Mouse (Mus musculus) spleen, postnatal 4 days (tissue): ENCODE measurements at regions not wholly inside any gene's neighbourhood (a gene's known extent, or its start where the extent isn't known, plus 50 kb on each side); places are given as distances from the start of the nearest gene placed in this dataset.

Source experiments
- DNase-seq, 2 experiments: peaks; one replicate each; pipeline ENCODE4 v3.0.0; 2022; ENCODE audit warnings: low spot score in 2 of 2

DNA sequence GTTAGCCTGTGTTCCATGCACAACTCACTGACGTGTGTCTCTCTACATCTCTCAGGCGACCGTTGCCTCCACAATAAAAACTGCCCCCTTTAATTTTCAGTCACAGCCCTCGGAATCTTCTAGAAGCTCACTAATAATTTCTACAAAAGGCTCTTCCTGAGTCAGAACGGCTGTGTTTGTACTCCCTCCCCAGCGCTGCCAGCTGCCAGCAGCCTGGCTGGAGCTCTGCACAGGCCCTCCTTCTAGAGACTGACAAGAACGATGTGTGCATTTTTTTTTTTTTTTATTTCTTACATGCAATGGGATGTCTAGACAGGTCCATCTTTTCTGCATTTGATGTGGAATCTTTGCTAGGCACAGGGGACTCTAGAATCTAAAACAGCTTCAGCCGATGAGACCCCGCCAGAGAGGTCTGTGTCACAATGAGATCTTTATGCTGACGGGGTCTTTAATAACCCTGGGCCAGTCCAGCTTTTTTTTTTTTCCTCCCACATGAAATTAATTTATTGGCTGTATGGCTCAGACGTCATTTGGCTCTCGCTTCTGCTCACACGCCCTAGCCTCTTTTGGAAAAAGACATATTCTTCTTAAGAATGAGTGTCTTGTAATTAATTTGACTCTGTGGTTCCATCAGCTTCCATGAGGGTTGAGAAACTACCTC is 185.8 kb upstream of the Zfp507 start:
- no peak for DNase-seq

DNA sequence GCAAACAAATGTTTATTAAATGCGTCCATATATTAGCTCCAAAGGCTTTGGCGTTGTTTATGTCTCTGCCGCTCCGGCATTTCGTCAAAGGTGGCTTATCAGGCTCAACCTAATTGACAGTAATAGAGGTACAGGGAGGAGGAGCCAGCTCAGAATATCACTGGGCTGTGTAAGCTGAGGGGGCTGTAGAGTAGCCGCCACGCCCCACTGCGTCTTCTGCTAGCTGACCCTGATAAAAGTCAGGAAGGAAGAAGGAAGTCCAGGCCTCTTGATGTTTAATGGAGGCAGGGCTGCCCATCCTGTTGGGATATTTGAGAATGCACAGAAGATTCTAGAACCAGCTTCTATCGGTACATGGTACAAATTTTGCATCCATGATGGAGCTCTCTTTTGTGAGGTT is 175.2 kb upstream of the Zfp507 start:
- no peak for DNase-seq

DNA sequence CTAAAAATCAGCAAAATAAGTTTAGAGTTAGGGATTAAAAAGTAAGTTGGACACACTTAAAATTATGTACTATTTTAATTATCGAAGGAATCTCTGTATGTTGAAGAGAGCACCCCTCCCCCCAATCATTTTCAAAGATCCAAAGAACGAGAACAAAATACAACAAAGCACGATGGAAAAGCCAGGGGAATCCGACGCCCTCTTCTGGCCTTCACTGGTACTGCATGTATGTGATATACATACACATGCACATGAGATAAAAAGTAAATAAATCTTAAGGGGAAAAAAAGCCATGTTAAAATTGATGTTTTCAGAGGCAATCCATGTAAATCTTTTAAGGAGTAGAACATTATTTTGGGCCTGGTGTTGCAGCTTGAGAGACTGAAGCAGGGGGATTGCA is 155.9 kb upstream of the Zfp507 start:
- DNase-seq: no peak

- DNase-seq: no peak
Observed at GRCm38 (mm10) chr7:35958052-35958451, 155.2 kb upstream of the Zfp507 start.

DNA sequence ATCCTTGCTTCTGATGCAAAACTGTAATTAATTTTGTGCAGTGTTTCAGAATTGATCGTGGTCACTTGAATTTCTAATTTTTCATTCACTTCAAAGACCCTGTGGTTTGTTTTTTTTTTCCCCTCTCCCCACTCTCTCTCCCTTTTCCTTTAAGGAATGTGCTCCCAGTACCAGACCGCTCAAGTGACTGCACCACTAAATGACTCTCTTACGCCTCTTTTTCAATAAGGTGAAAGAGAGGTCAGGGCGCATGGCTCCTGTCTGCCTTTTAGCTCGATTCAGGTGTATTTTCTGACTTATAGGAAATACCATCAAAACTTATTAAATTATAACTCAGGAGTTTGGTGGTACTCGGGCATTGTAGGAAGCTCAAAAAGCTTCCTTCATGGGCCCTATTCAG is 146.0 kb upstream of the Zfp507 start:
- no peak for DNase-seq

DNA sequence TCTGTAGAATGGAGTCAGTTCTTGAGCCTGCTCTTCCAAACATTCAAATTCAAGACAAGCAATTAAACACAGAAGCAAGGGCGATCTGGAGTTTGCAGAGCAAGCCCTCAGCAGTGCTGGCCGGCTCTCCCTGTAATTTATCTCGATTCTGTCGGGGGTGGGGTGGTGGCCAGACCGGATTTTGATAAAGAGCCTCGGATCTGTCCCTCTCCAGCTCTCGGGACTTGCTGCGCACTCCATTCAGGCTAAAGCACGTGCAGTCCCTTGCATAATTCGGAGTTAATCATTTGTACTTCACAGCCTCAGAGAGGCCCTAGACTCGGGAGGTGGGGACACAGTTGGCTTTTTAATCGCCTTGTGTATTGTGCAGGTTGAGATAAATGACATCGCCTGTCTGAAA is 145.6 kb upstream of the Zfp507 start:
- DNase-seq: no peak

- DNase-seq: no peak
Observed at GRCm38 (mm10) chr7:35941086-35941485, 138.3 kb upstream of the Zfp507 start.

- no peak for DNase-seq
Observed at GRCm38 (mm10) chr7:35938123-35938869, 135.5 kb upstream of the Zfp507 start.

DNA sequence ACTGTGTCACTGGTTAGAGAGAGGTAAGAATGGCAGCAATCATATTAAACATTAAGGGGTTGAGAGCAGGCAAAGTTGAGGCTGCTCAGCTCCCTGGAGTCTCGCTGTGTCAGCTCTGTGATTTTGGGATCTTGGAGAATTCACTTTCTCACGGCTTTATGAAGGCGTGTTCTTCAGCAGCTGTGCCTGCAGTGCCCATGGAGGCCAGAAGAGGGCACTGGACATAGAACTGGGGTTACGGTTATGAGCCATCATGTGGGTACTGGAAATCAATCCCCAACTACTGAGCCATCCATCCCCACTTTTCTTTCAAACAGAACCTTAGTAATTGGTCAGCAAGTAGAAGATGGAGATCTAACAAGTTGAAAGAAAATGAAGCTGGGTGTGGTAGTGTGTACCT is 123.9 kb upstream of the Zfp507 start:
- no peak for DNase-seq

DNA sequence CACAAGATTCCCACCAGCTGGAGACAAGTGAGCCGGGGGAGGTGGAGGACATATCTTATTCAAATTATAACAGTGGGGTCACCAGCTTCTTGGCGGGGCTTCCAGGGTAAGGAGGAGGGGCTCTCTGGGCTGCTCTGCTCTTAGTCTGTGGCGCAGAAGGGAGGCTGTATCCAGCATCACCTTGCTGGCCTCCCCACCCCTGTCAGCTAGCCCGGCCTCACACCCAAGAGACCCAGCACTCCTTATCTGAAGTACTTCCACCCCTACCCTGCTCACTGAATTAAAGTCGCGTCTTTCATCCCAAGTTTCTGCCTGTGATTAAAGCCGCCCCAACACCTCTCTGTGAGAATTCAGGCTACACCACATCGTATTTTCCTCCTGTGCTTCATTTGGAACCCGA is 119.8 kb upstream of the Zfp507 start:
- no peak for DNase-seq

GRCm38 (mm10) chr7:35920884-35921283 is 118.1 kb upstream of the Zfp507 start:
- DNase-seq: no peak

GRCm38 (mm10) chr7:35920194-35920609 is 117.4 kb upstream of the Zfp507 start:
- no peak for DNase-seq

GRCm38 (mm10) chr7:35910109-35910706 is 107.4 kb upstream of the Zfp507 start:
- no peak for DNase-seq

GRCm38 (mm10) chr7:35901942-35902381 is 99.2 kb upstream of the Zfp507 start:
- peak; percentile 45 to 84 for DNase-seq

DNA sequence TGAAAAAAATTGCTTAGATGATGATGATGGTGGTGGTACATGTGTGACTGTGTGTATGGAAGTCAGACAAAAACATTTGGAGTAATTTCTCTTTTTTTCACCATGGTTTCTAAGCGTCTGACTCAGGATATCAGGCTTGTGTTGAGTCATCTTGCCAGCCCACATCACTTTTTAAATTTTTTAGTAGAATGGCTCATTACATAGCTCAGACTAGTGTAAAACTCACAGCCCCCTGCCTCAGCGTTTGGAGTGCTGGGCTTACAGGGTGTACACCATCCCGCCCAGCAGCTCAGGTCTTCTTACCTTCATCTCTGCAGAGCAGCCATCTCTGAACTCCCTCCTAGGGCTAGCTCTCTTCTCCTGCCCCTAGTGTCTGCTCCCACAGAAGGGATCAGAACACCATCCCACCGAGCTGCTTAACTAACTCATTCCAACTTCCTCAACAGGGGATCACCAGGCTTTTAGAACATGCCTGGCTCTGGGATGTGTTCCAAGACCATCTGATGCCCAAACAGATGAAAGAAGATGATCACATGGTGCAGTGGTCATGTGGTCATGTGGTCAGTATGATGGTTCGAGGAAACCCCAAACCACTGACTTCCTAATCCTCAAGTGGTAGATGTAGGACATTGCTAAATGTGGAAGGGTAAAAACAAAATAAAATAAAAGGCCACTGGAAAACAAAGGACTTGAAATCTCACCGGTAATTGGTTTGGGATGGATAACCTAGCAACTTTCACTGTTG is 96.1 kb upstream of the Zfp507 start:
- no peak for DNase-seq

GRCm38 (mm10) chr7:35893292-35893691 is 90.5 kb upstream of the Zfp507 start:
- DNase-seq: no peak

DNA sequence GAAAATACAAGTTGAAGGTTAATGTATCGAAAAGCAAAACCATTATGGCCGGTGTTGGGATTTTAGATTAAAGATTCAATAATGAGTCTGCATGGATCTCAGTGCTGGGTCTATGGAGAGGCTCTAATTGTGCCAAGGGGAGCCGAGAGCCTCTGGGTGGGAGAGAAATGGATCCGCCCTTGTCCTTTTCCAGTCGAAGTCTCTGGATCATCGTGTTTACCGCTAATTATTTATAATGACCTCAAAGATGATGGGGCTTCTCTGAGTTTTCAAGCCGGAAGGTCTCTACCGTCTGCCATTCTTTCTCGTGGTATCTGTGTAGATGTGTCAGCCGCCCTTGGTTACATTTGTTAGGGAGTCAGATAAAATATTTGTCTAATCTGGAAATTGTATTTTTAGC is 83.2 kb upstream of the Zfp507 start:
- no peak for DNase-seq

- peak; percentile 20 to 74 for DNase-seq
Observed at GRCm38 (mm10) chr7:35879755-35880304, 77.0 kb upstream of the Zfp507 start.

DNA sequence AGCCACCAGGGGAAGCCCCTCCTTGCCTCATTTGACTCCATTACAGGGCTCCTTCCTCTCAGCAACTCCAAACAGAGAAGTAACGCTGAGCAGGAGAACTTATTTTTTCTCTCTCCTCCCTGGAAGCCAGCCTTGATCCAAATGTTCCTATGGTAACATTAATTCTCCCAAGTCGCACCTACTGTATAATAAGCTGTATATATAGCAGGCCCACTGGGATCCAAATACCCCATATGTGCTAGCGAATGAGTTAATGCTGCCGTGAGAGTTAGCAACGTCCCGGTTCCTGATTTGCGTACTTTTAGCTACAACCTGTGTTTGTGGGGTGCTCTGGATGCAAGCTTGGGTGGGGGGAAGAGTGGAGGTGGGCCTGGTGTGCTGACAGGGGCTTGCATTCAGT is 75.4 kb upstream of the Zfp507 start:
- no peak for DNase-seq

DNA sequence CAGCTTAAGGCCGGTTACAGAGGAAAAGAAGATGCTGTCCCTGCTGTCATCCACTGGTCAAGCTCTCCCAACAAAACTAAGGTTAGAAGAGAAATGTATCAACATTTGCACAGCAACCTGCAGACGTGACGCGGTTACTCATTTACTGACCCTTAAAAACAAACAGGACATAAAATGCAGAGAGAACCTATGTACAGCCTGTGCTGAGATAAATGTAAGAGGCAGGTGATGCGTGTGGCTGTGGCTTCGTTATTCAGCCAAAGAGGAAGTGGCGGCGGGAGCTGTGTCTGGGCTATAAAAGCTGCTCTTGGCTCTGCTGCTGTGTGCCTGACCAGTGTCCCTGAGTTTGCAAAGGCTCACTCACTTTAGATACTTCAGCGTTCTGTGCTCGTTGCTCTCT is 58.2 kb upstream of the Zfp507 start:
- DNase-seq: no peak

DNA sequence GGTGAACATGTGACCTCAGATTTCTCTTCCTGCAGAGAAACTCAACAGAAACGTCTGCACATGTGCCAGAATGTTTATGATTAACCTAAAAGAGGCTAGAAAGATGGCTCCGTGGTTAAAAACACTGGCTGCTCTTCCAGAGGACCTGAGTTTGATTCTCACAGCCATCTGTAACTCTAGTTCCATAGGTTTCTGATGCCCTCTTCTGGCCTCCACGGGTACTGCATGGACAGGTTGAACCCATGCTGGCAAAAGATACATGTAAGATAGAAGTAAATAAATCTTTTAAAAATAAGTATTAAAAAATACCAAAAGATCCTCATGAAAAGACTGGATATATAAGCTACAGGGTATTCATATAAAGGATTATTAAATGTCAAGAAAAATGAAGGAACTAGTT is 56.8 kb upstream of the Zfp507 start:
- DNase-seq: peak in 1 of 2 experiments; percentile 67

GRCm38 (mm10) chr7:35857693-35858092 is 54.9 kb upstream of the Zfp507 start:
- DNase-seq: no peak
